Mouse (Mus musculus): ENCODE results near the gene Slc39a9.

DNA sequence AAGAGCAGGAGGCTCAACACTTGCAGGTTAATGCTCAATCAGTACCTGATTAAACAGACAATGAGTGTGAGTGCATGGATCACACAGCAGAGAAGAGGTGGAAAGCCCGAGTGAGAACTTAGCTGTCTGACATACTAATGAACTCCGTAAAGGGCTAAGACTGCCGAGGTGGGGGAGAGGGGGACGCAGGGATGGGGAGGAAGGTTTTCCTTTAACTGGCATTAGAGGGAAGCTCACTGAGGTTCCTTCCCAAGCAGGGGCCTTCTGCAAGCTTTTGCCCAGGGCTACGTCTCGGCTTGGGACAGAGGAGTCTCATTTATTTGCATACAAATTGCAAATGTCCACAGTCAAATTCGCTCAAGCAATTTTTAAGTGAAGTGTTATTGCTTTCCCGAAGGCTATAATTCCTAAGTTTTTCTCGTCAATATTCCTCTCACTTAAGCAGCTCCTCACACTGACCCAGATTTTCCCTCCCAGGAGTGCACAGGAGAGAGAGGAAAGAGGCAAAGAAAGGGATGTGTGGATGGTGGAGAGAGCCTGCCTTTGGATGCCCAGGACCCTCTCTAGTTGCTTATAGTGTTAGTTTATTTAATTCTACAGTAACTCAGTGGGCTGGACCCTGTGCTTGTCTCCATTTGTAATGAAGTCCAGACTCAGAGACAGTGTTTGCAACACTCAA lies 31.4 kb upstream of the Slc39a9 start:
- TF ChIP-seq CTCF (IDR thresholded peaks at IDR 0.05; ENCODE audit: borderline replicate concordance, insufficient read depth, low read length) (no peak), POLR2A (IDR thresholded peaks at IDR 0.05; ENCODE audit: low read depth, low read length) (no peak)
